Mouse (Mus musculus): Measurements from ENCODE around the gene Ptch1. TPM values are rescaled to one million over a fixed set of nuclear protein-coding genes. Genes with fewer than 3 reads are reported as not detected.
A peak's percentile ranks its signal among the peaks of the same experiment; 100 is the strongest.

The Ptch1 gene
- total and polyA plus RNA-seq, 3 experiments, result 6.2 to 14.9 (median 7.4) TPM

GRCm38 (mm10) chr13:63592755-63593154 lies 19.4 kb upstream of the Ptch1 start:
- Histone ChIP-seq H3K27me3 (replicated peaks) (no peaks in the 10 kb centered on the region), H3K4me1 (ENCODE audit: control insufficient read depth in 1 of 2, insufficient read depth in 2 of 2) (peaks cover 3% of the 10 kb centered on the region in 2 experiments; a peak in 2 of 4 replicates), H3K4me2 (ENCODE audit: insufficient read depth, low read depth, poor library complexity, severe bottlenecking) (peak overlapping the region; percentile 47), H3K27ac (ENCODE audit: insufficient read depth, low read depth) (no peak overlapping the region), H3K79me2 (replicated peaks; ENCODE audit: control insufficient read depth, extremely low read depth, insufficient read depth, poor library complexity, severe bottlenecking) (no peaks in the 10 kb centered on the region), H3K9me3 (replicated peaks; ENCODE audit: low read length) (no peaks in the 10 kb centered on the region), H3K9ac (ENCODE audit: insufficient read depth, low read depth) (no peak overlapping the region), H3K4me3 (replicated peaks in 1 of 3; ENCODE audit: low read depth in 2 of 3, low read length in 2 of 3, poor library complexity in 1 of 3) (no peak overlapping the region), H3K36me3 (replicated peaks in 1 of 2; ENCODE audit: control insufficient read depth in 1 of 2, insufficient read depth in 1 of 2, low read length in 1 of 2) (no peaks in the 10 kb centered on the region)
- DNase-seq (ENCODE audit: extremely low read depth), result peak; percentile 5
- dilution Hi-C loops (cut with MboI; ENCODE audit: extremely low pct_ligation_motif_present, extremely low pct_unique_long_range_greater_than_20kb, low sequenced_read_pairs), result no loop called here
- TF ChIP-seq BHLHE40 (IDR thresholded peaks at IDR 0.05; ENCODE audit: low read depth, low read length) (peak; percentile 50), JUN (IDR thresholded peaks at IDR 0.05; ENCODE audit: insufficient read depth, low read depth, low read length) (peak; percentile 21; the same call in 1 of the 2 replicates), JUND (conservative IDR thresholded peaks at IDR 0.05; ENCODE audit: low read depth, low read length) (no peak), ZNF384 (IDR thresholded peaks at IDR 0.05; ENCODE audit: low read depth, low read length) (no peak), IRF4 (IDR thresholded peaks at IDR 0.05; ENCODE audit: low read depth, low read length) (peak; percentile 70), MEF2A (IDR thresholded peaks at IDR 0.05; ENCODE audit: borderline replicate concordance, low read depth, low read length) (peak; percentile 19; the same call in 1 of the 2 replicates), NELFE (IDR thresholded peaks at IDR 0.05; ENCODE audit: low read depth, low read length) (no peak), EP300 (IDR thresholded peaks at IDR 0.05; ENCODE audit: low read length) (peak; percentile 68; the same call in 1 of the 2 replicates), ETS1 (conservative IDR thresholded peaks at IDR 0.05; ENCODE audit: low read depth, low read length) (0 out of 2 replicates have a peak, but pooled peaks have one; percentile 21), POLR2AphosphoS2 (IDR thresholded peaks at IDR 0.05; ENCODE audit: low read depth, low read length) (no peak)
- in situ Hi-C loops (cut with MboI; ENCODE audit: low pct_ligation_motif_present, low pct_unique_long_range_greater_than_20kb, low sequenced_read_pairs), result no loop called here

DNA sequence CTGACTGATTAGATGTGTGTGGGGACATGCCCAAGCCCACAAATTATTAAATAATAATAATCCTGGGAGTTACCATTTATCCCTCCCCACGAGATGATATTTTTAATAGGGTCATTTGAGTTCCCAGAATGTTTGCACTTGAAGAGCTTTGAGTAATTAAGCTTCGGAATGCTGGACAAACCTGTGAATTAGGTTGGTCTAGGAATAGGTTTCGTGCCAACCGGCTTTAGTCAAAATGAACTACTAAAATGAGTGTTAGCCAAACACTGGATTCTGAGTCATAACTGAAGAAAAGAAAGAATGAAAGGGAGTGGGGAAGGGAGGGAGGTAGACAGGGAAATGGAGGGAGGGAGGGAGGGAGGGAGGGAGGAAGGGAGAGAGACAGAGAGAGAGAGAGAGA lies 1.2 kb upstream of the Ptch1 start:
- Histone ChIP-seq H3K4me1 (ENCODE audit: control insufficient read depth in 1 of 2, insufficient read depth in 2 of 2) (peaks cover 9 to 21% of the 10 kb centered on the region in 2 experiments), H3K79me2 (replicated peaks; ENCODE audit: control insufficient read depth, extremely low read depth, insufficient read depth, poor library complexity, severe bottlenecking) (no peaks in the 10 kb centered on the region), H3K27ac (ENCODE audit: insufficient read depth, low read depth) (no peak overlapping the region), H3K36me3 (replicated peaks in 1 of 2; ENCODE audit: control insufficient read depth in 1 of 2, insufficient read depth in 1 of 2, low read length in 1 of 2) (no peaks in the 10 kb centered on the region), H3K4me3 (replicated peaks in 1 of 3; ENCODE audit: low read depth in 2 of 3, low read length in 2 of 3, poor library complexity in 1 of 3) (no peak overlapping the region), H3K9me3 (replicated peaks; ENCODE audit: low read length) (no peaks in the 10 kb centered on the region), H3K4me2 (ENCODE audit: insufficient read depth, low read depth, poor library complexity, severe bottlenecking) (no peak overlapping the region), H3K27me3 (replicated peaks) (peaks cover 60% of the 10 kb centered on the region), H3K9ac (ENCODE audit: insufficient read depth, low read depth) (no peak overlapping the region)
- dilution Hi-C loops (cut with MboI; ENCODE audit: extremely low pct_ligation_motif_present, extremely low pct_unique_long_range_greater_than_20kb, low sequenced_read_pairs) (no loop called here), in situ Hi-C loops (cut with MboI; ENCODE audit: low pct_ligation_motif_present, low pct_unique_long_range_greater_than_20kb, low sequenced_read_pairs) (loop anchor here (25.0 kb wide), 1 partner anchor 238 kb away; the partner anchor contains the start of gene Ercc6l2)
- TF ChIP-seq RCOR1 (conservative IDR thresholded peaks at IDR 0.05; ENCODE audit: low read depth, low read length) (peak; percentile 71; the same call in 1 of the 2 replicates), MXI1 (IDR thresholded peaks at IDR 0.05; ENCODE audit: low read depth, low read length) (no peak), JUND (conservative IDR thresholded peaks at IDR 0.05; ENCODE audit: low read depth, low read length) (peak; percentile 80), NELFE (IDR thresholded peaks at IDR 0.05; ENCODE audit: low read depth, low read length) (no peak), POLR2A (IDR thresholded peaks at IDR 0.05; ENCODE audit: low read depth, low read length) (no peak), IRF4 (IDR thresholded peaks at IDR 0.05; ENCODE audit: low read depth, low read length) (peak; percentile 89), MEF2A (IDR thresholded peaks at IDR 0.05; ENCODE audit: borderline replicate concordance, low read depth, low read length) (peak; percentile 34; the same call in 1 of the 2 replicates), UBTF (IDR thresholded peaks at IDR 0.05; ENCODE audit: low read depth, low read length) (no peak), BHLHE40 (IDR thresholded peaks at IDR 0.05; ENCODE audit: low read depth, low read length) (peak; percentile 29; the same call in 1 of the 2 replicates), JUN (IDR thresholded peaks at IDR 0.05; ENCODE audit: insufficient read depth, low read depth, low read length) (peak; percentile 63), EP300 (IDR thresholded peaks at IDR 0.05; ENCODE audit: low read length) (peak; percentile 73)
- DNase-seq (ENCODE audit: extremely low read depth), result no peak

All from CH12.LX (cell line).